In the genomic region with DNA sequence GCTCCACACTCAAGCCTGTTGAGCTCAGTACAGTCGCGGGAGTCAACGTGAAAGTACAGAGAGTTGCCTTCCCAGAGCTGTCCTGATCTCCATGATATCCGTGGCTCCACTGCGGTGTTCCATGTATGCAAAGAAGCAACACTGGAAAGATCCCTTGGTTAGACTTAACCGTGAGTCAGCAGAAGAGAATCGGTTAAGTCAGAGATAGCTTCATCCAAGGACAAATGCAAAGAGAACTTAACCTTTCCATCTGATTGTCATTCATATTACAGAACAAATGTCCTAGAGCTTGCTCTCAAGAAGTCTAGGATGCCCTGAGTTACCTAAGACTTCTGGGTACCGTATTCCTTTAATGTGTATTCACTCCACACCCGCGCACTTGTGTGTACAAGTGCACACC, we compare ENCODE assay signal across 22 mouse cellular contexts. TPM values are rescaled to one million over a fixed set of nuclear protein-coding genes. Genes with fewer than 3 reads are reported as not detected.
"Had no signal": no experiment of that assay in that cellular context is flagged by ENCODE, and none has a peak within 500 bp of the region (broad histone marks: within the 10 kb centered on the region; RNA-seq: fewer than 3 reads in every experiment).

No protein-coding gene starts in this region.

- H3K4me2 ChIP-seq: lung, embryonic 15.5 days; midbrain, embryonic 11.5 days; midbrain, embryonic 13.5 days; midbrain, embryonic 15.5 days; neural tube, embryonic 12.5 days; stomach, embryonic 15.5 days had no signal

- H3K27ac ChIP-seq: lung, embryonic 15.5 days; macrophage; midbrain, embryonic 13.5 days; midbrain, embryonic 15.5 days; neural tube, embryonic 12.5 days; stomach, embryonic 15.5 days; stomach, postnatal 0 days had no signal

- DNase-seq: lung, adult 2 months; lung, postnatal 14 days; lung, postnatal 36 days; right cerebral cortex, postnatal 14 days; thymus, adult 2 months; thymus, postnatal 25 days; thymus, postnatal 4 days had no signal

- H3K27me3 ChIP-seq: lung, embryonic 15.5 days; megakaryocyte, embryonic 14.5 days; midbrain, embryonic 13.5 days; midbrain, embryonic 15.5 days; neural tube, embryonic 12.5 days; stomach, embryonic 15.5 days had no signal

- H3K4me1 ChIP-seq: lung, embryonic 15.5 days; midbrain, embryonic 13.5 days; midbrain, embryonic 15.5 days; neural tube, embryonic 12.5 days; stomach, embryonic 15.5 days had no signal

- H3K4me3 ChIP-seq: lung, embryonic 15.5 days; megakaryocyte, embryonic 14.5 days; midbrain, embryonic 13.5 days; midbrain, embryonic 15.5 days; neural tube, embryonic 12.5 days; stomach, embryonic 15.5 days had no signal

- ATAC-seq: lung, postnatal 0 days; midbrain, embryonic 13.5 days; midbrain, embryonic 15.5 days had no signal

- H3K9me3 ChIP-seq: lung, embryonic 15.5 days; megakaryocyte, embryonic 14.5 days; midbrain, embryonic 13.5 days; midbrain, embryonic 15.5 days; neural tube, embryonic 12.5 days; stomach, embryonic 15.5 days had no signal

- H3K9ac ChIP-seq: lung, embryonic 15.5 days; midbrain, embryonic 13.5 days; midbrain, embryonic 15.5 days; neural tube, embryonic 12.5 days; stomach, embryonic 15.5 days had no signal

RNA-seq across cellular contexts. Expression of a gene that starts 29.2 kb away (rescaled TPM):
- total RNA-seq: neutrophil, adult 5-6 weeks had no signal

RNA-seq across cellular contexts. Expression of a gene that starts 47.9 kb away (rescaled TPM):
- total RNA-seq: megakaryocyte progenitor cell, adult 5-6 weeks; monocyte, adult 5-6 weeks; neutrophil, adult 5-6 weeks had no signal
- polyA plus RNA-seq: lung, adult 2 months; lung, embryonic 15.5 days; lung, postnatal 0 days; macrophage; spleen, adult 2 months; stomach, postnatal 0 days; urinary bladder, adult 2 months had no signal
